Comparison of ENCODE assay signal across 22 mouse cellular contexts in the genomic region with DNA sequence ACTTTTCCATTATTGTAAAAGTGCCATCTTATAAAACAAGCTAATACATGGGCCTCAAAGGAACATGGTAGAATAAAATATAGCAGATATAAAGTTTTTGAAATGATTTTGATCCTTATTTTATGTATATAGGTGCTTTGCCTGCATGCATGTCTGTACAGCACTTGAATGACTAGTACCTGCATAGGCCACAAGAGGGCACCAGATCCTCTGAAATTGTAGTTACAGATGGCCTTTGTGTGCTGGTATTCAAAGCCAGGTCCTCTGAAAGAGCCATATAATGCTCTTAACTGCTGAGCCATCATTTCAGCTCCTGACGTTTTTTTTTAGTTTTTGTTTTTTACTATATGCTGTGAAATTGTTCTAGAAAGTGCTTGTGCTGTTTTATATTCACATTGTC. TPM values are rescaled to one million over a fixed set of nuclear protein-coding genes. Genes with fewer than 3 reads are reported as not detected.
DNase-seq lines count a peak whose midpoint lies in the region; TF ChIP-seq lines count a peak whose summit lies in the region.
"Had no signal": no experiment of that assay in that cellular context is flagged by ENCODE, and none has a peak within 500 bp of the region (broad histone marks: within the 10 kb centered on the region; RNA-seq: fewer than 3 reads in every experiment).

No protein-coding gene starts in this region.

- no peak for TF ChIP-seq EP300 in MEL (IDR thresholded peaks at IDR 0.05; ENCODE audit: low read depth in 1 of 2, low read length in 2 of 2)

- TF ChIP-seq RAD21 in MEL (IDR thresholded peaks at IDR 0.05; ENCODE audit: low read depth, low read length) = peak; percentile 58

- no peaks in the 10 kb centered on the region for H3K9me3 ChIP-seq in MEL (replicated peaks; ENCODE audit: insufficient read depth, low read length)
- no peaks in the 10 kb centered on the region; the same call in 1 of the 2 replicates for H3K9me3 ChIP-seq in forebrain, embryonic 10.5 days
- H3K9me3 ChIP-seq: embryonic facial prominence, embryonic 13.5 days; forebrain, embryonic 15.5 days; liver, embryonic 13.5 days had no signal

- H3K9ac ChIP-seq in MEL (ENCODE audit: control insufficient read depth, low read depth, low read length, poor library complexity, severe bottlenecking) = no peak overlapping the region
- H3K9ac ChIP-seq: embryonic facial prominence, embryonic 13.5 days; forebrain, embryonic 15.5 days; liver, embryonic 13.5 days had no signal

- no peak for DNase-seq in layer of hippocampus, adult 2 months (ENCODE audit: low spot score in 2 of 2)
- no peak for DNase-seq in layer of hippocampus, adult 18-20 months (ENCODE audit: low spot score in 2 of 2)
- DNase-seq in thymus, postnatal 14 days = peak; percentile 5
- no peak for DNase-seq in thymus, adult 18-20 months
- DNase-seq in MEL (ENCODE audit: low read depth, low spot score) = peak; percentile 39
- peak; percentile 5 for DNase-seq in splenic B cell, adult 2 months (ENCODE audit: low read depth, low spot score)
- DNase-seq in forebrain, embryonic 10.5 days (ENCODE audit: extremely low spot score, low spot score) = no peak
- no peak for DNase-seq in neural tube, embryonic 10.5 days (ENCODE audit: extremely low spot score, low spot score)
- DNase-seq: adrenal gland, adult 8-10 months; cerebellum, adult 9-11 months; gastrocnemius, postnatal 36 days; heart, postnatal 10 days; kidney, adult 9 months; kidney, postnatal 25 days; layer of hippocampus, adult 9-11 months; liver, embryonic 13.5 days; lung, postnatal 10 days; midbrain, embryonic 14.5 days; retina, postnatal 1 day had no signal

- 0 out of 2 replicates have a peak, but pooled peaks have one; percentile 21 for TF ChIP-seq CTCF in layer of hippocampus, adult 2 months (conservative IDR thresholded peaks at IDR 0.05)
- TF ChIP-seq CTCF in MEL (IDR thresholded peaks at IDR 0.05 in 2 of 3, conservative IDR thresholded peaks at IDR 0.05 in 1 of 3; ENCODE audit: control insufficient read depth in 1 of 3, insufficient read depth in 1 of 3, low read depth in 2 of 3, low read length in 3 of 3, poor library complexity in 1 of 3, severe bottlenecking in 1 of 3) = peak; percentile 14 to 54 (median 19); a peak in 2 of 6 replicates

- H3K27ac ChIP-seq in layer of hippocampus, adult 2 months = no peak overlapping the region
- H3K27ac ChIP-seq in MEL (ENCODE audit: control insufficient read depth, low read depth, low read length) = no peak overlapping the region
- H3K27ac ChIP-seq in forebrain, embryonic 10.5 days = no peak overlapping the region
- H3K27ac ChIP-seq: embryonic facial prominence, embryonic 13.5 days; forebrain, embryonic 15.5 days; liver, embryonic 13.5 days had no signal

- no peaks in the 10 kb centered on the region for H3K36me3 ChIP-seq in MEL (ENCODE audit: control insufficient read depth in 1 of 2, insufficient read depth in 2 of 2, low read length in 2 of 2)
- H3K36me3 ChIP-seq in splenic B cell, adult 2 months (ENCODE audit: control insufficient read depth, insufficient read depth, low read length, poor library complexity, severe bottlenecking) = no peaks in the 10 kb centered on the region
- no peaks in the 10 kb centered on the region for H3K36me3 ChIP-seq in forebrain, embryonic 10.5 days (replicated peaks)
- H3K36me3 ChIP-seq: embryonic facial prominence, embryonic 13.5 days; forebrain, embryonic 15.5 days; liver, embryonic 13.5 days had no signal

- no peak for TF ChIP-seq POLR2A in MEL (IDR thresholded peaks at IDR 0.05; ENCODE audit: control insufficient read depth in 1 of 2, insufficient read depth in 1 of 2, low read depth in 1 of 2, low read length in 2 of 2, poor library complexity in 1 of 2)

- no peaks in the 10 kb centered on the region for H3K4me1 ChIP-seq in MEL (ENCODE audit: control insufficient read depth in 1 of 2, insufficient read depth in 2 of 2, low read length in 2 of 2)
- no peaks in the 10 kb centered on the region for H3K4me1 ChIP-seq in forebrain, embryonic 10.5 days
- H3K4me1 ChIP-seq: embryonic facial prominence, embryonic 13.5 days; forebrain, embryonic 15.5 days; liver, embryonic 13.5 days; megakaryocyte, embryonic 14.5 days had no signal

- no peak overlapping the region for H3K4me3 ChIP-seq in layer of hippocampus, adult 2 months
- no peak overlapping the region for H3K4me3 ChIP-seq in MEL (ENCODE audit: control insufficient read depth in 1 of 2, insufficient read depth in 1 of 2, low read depth in 2 of 2, low read length in 2 of 2)
- H3K4me3 ChIP-seq in forebrain, embryonic 10.5 days = no peak overlapping the region
- H3K4me3 ChIP-seq: embryonic facial prominence, embryonic 13.5 days; forebrain, embryonic 15.5 days; liver, embryonic 13.5 days; megakaryocyte, embryonic 14.5 days had no signal

- no peaks in the 10 kb centered on the region for H3K27me3 ChIP-seq in MEL (ENCODE audit: control insufficient read depth in 1 of 2, insufficient read depth in 2 of 2, low read length in 2 of 2)
- no peaks in the 10 kb centered on the region for H3K27me3 ChIP-seq in splenic B cell, adult 2 months (ENCODE audit: control insufficient read depth, insufficient read depth, low read length, poor library complexity, severe bottlenecking)
- H3K27me3 ChIP-seq in forebrain, embryonic 10.5 days (ENCODE audit: poor library complexity, severe bottlenecking) = no peaks in the 10 kb centered on the region
- H3K27me3 ChIP-seq: embryonic facial prominence, embryonic 13.5 days; forebrain, embryonic 15.5 days; liver, embryonic 13.5 days; megakaryocyte, embryonic 14.5 days had no signal

- H3K79me2 ChIP-seq in MEL (ENCODE audit: control insufficient read depth, insufficient read depth, low read length, poor library complexity) = no peaks in the 10 kb centered on the region

- 80% methylated on average over 1 of the region's 1 CpGs for WGBS in forebrain, embryonic 10.5 days

TF ChIP-seq in MEL, 35 proteins besides CTCF, POLR2A, EP300 and RAD21:
- TF ChIP-seq POLR2AphosphoS2 (IDR thresholded peaks at IDR 0.05; ENCODE audit: low read length) (no peak), ELF1 (IDR thresholded peaks at IDR 0.05; ENCODE audit: low read depth, low read length) (no peak), MYB (IDR thresholded peaks at IDR 0.05; ENCODE audit: low read depth, low read length) (no peak), TAL1 (IDR thresholded peaks at IDR 0.05; ENCODE audit: low read length) (no peak), HCFC1 (IDR thresholded peaks at IDR 0.05; ENCODE audit: low read depth, low read length) (no peak), UBTF (IDR thresholded peaks at IDR 0.05; ENCODE audit: borderline replicate concordance, insufficient read depth, low read depth, low read length) (no peak), USF1 (IDR thresholded peaks at IDR 0.05; ENCODE audit: low read depth, low read length) (no peak), ZC3H11A (IDR thresholded peaks at IDR 0.05; ENCODE audit: low read depth, low read length) (0 out of 2 replicates have a peak, but pooled peaks have one; percentile 15), ZMIZ1 (IDR thresholded peaks at IDR 0.05; ENCODE audit: low read depth, low read length) (no peak), MAX (IDR thresholded peaks at IDR 0.05; ENCODE audit: low read length) (no peak), SMC3 (IDR thresholded peaks at IDR 0.05; ENCODE audit: low read depth, low read length) (peak; percentile 55)

RNA-seq across cellular contexts. Expression of gene Fundc1, which starts 39.1 kb away (rescaled TPM):
- 10 to 100 TPM; 44.7 to 45.6 TPM for total RNA-seq in layer of hippocampus, adult 2 months (2021)
- total RNA-seq in layer of hippocampus, adult 18-20 months (2021) = 10 to 100 TPM; 48.8 to 56.9 TPM
- 16.5 and 18.3 TPM in 2 replicates for total RNA-seq in MEL (2012; rRNA removed)
- polyA plus RNA-seq in MEL (2012; ENCODE audit: insufficient read depth in 1 of 2, insufficient read length in 2 of 2, low read depth in 1 of 2, low replicate concordance in 2 of 2, missing spikeins in 1 of 2) = 10 to 100 TPM in 1 of 2 experiments, not detected in 1; 29.4 TPM
- polyA plus RNA-seq in forebrain, embryonic 10.5 days (2016; fragmentation: Nextera tagmentation; extraction: Ambion mirVana) = 36.1 and 39.6 TPM in 2 replicates

Comparison
In these comparisons a context has a peak if more than half of its experiments do, and no peak if none do; other contexts are left out.
1. DNase-seq: peak in thymus, postnatal 14 days (single experiment), MEL (single experiment) and splenic B cell, adult 2 months (single experiment); none in layer of hippocampus, adult 2 months (0 of 2), layer of hippocampus, adult 18-20 months (0 of 2), thymus, adult 18-20 months (0 of 2), forebrain, embryonic 10.5 days (single experiment) and neural tube, embryonic 10.5 days (single experiment).